Mouse (Mus musculus) urinary bladder, postnatal 36 days (tissue): Measurements from ENCODE around the gene Vwa2.
A peak's percentile ranks its signal among the peaks of the same experiment; 100 is the strongest.

Source experiments
- DNase-seq, 2 experiments: peaks; one replicate each; pipeline ENCODE4 v3.0.0; 2022; ENCODE audit warnings: low spot score in 2 of 2, mixed read lengths in 1 of 2

The Vwa2 gene

DNA sequence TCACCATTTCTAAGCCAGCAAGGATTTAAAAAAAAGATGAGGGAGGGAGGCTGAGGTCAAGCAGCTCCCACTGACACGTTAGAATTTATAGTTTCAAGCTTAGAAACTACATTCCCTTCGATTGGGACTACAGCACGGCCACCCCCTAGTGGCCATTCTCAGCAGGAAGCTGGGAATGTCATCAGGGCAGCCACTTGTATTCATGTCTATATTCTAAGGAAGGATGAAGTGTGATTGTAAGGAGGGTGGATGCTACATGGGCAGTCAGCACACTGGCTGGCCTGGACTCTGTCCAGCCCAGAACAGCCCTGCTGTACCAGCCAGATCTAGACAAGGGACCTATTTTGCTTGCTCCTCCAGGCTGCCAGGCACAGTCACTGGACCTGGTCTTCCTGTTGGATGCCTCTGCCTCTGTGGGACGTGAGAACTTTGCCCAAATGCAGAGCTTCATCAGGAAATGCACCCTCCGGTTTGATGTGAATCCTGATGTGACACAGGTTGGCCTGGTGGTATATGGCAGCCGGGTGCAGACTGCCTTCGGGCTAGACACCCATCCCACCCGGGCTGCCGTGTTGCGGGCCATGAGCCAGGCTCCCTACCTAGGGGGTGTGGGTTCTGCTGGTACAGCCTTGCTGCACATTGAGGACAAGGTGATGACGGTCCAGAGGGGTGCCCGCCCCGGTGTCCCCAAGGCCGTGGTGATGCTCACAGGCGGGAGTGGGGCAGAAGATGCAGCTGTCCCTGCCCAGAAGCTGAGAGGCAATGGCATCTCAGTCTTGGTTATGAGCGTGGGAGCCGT is 34.6 kb downstream of the Vwa2 start:
- no peak for DNase-seq

DNA sequence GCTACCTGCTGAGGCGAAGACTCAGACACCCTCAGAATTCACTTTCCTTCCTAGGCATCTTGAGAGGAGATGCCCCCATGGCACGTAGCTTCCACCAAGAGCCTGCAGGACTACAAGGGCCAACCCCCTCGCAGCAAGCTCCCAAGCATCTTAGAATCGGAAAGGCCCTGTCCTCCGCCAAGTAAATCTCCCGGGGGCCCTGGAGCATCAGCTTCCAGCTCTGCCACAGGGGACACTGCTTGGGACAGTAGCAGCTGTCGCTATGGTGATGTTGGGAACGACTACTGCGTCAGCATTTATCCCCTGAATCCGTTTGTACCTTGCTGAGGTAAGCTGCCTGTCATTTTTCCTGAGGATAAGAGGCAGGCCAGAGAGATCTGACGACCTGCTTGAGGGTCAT is 36.5 kb downstream of the Vwa2 start:
- DNase-seq, result no peak

DNA sequence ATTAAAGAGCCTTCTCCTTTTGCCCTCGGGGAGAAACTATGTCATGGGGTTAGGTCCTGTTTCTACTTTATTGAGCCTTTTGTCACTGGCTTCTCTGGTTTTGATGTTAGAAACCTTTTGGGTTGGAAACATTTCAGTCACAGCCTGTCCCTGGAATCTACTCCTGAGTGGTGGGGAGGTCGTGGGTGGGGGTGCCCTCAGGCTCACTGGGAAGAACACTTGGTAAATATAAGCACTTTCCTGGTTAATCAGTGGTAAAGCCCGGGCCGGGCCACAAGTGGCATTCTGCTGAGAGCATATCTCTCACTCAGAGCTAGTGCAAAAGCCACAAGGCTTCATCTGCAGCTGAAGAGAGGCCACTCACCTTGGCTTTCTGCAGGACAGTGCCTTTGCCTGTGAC is 39.7 kb downstream of the Vwa2 start:
- DNase-seq, result no peak

GRCm38 (mm10) chr19:56914658-56915057 is 40.6 kb downstream of the Vwa2 start:
- no peak for DNase-seq

- DNase-seq, result peak in 1 of 2 experiments; percentile 38
Observed at GRCm38 (mm10) chr19:56915084-56915483, 41.0 kb downstream of the Vwa2 start.

DNA sequence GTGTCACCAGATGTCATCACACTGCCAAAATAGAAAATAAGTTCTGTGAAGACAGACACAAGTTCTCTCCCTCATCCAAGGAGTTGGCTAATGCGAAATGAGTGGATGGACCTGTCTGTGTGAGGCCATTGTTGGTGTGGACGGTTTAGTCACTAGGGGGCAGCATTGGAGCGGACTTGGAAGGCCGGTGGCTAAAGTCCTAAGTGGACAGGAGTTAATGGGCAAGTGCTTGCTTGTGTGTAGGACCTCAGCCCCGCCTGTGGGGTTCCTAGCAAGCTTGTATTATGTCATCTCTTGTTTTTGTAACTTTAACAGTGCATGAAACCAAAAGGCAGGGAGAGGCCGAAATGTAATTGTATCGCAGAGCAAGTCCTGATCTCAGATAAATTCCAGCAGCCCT is 45.6 kb downstream of the Vwa2 start:
- DNase-seq, result peak; percentile 84 to 93

- DNase-seq, result no peak
Observed at GRCm38 (mm10) chr19:56920232-56920631, 46.2 kb downstream of the Vwa2 start.

DNA sequence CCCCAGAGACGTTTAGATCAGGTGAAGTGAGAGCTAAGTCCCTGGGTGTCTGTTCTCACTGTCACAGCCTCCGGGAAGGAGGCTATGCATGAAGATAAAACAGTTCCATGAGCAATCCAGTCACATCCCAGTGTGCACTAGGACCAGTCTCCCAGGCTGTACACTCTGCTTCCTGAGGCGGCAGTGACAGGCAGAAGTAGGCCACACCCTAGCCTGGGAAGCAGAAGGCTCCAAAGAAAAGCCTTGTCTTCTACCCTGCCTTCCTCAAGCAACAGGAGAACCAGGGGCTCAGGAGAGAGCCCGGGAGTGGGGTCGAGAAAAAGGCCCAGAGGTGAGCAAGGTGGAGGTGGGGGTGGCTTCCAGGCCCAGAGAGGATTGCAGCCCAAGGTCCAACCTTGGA is 47.7 kb downstream of the Vwa2 start:
- no peak for DNase-seq

GRCm38 (mm10) chr19:56929392-56929791 is 55.3 kb downstream of the Vwa2 start:
- no peak for DNase-seq

- no peak for DNase-seq
Observed at GRCm38 (mm10) chr19:56930029-56930428, 56.0 kb downstream of the Vwa2 start.

DNA sequence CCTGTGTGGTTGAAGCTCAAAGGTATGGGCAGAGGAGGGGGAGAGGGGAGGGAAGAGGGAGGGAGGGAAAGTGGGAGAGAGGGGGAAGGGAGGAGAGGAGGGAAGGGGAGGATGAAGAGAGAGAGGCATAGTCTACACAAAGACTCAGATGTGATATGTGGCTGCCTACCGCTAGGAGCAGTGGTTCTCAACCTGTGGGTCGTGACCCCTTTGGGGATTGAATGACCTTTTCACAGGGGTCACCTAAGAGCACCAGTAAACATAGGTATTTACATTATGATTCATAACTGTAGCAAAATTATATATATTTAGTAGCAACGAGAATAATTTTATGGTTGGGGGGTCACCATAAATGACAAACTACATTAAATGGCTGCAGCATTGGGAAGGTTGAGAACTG is 59.8 kb downstream of the Vwa2 start:
- no peak for DNase-seq

GRCm38 (mm10) chr19:56935111-56935510 is 61.1 kb downstream of the Vwa2 start:
- DNase-seq, result peak; percentile 29 to 51

DNA sequence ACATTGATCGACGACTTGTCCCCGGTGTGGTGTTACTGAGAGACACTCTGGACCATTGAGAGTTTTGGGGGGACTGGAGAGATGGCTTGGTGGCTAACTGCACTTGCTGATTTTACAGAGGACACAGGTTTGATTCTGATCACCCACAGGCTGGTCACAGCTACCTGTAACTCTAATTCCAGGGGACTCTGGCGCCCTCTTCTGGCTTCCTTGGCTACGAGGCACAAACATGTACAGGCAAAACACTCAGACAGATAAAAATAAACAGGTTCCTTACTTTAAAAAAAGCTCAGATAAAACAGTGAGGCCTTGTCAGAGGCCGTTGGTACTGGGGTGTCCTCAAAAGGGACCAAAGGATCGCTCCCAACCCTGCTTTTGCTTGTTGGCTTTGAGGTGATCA is 61.7 kb downstream of the Vwa2 start:
- no peak for DNase-seq

DNA sequence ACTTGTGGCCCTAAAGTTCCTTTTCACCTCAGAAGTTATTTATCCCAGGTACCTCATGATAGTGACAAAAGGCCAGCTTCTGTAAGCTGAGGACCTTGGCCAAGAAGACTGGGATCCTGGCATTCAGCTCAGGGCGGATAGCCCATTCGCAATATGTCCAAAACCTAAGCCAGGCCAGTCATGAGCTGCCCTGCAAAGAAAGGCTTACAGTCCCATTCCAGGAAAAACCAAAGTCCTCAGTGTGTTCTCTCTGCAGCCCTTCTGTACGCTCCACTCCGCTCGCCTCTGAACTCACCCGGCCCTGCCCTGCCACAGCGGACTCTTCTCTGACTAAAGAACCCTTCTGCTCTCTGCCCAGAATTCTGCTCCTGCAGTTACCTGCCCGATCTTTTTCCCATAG is 62.2 kb downstream of the Vwa2 start:
- no peak for DNase-seq

DNA sequence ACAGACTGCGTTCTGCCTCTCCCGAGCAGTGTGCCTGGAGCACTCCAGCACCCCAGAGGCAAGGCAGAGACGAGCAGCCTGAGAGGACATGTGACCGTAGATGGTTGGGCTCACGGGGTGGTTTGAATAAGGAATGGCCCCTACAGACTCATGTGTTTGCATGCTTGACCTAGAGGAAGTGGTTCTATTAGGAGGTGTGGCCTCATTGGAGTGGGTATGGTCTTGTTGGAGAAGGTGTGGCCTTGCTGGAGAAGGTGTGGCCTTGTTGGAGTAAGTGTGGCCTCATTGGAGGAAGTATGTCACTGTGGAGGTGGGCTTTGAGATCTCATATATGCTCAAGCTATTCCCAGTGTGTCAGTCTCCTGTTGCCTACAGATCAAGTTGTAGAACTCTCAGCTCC is 63.9 kb downstream of the Vwa2 start:
- no peak for DNase-seq

DNA sequence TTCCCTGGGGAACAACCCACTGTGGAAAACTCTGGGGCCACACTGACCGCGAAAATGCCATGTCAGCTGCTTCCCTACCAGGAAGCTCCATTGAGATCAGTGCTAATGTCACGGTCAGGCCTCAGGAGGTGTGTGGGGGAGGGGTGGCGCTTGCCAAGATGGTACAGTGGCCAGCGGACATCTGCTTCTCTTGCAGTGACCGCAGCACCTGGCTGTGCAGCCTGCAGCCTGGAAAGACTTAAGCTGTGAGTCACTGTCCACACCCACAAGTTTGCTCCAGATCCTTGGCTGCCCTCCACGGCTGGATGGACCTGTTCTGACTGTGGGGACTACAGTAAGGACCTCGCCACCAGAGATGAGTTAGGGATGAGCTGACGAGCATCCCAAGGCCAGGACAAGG is 65.8 kb downstream of the Vwa2 start:
- peak; percentile 72 to 77 for DNase-seq

DNA sequence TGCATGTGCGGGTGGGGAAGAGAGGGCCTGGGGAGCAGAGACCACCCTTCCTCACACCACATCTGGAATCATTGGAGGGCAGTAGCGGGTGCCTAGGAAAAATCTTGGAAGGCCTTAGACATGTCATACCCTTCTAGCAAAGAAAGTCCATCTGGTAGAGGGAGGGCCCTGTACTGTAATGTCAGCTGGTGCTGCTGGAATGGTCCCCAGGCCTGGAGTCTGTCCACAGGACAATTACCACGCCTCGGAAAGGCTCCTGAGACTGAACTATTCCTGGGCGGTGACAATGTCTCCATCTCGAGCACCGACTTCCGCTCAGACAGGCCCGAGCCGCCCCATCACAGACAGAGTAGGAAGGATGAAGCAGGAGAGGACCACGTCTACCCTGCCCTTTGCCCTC is 66.5 kb downstream of the Vwa2 start:
- peak in 1 of 2 experiments; percentile 51 for DNase-seq

- DNase-seq, result no peak
Observed at GRCm38 (mm10) chr19:56942216-56942615, 68.2 kb downstream of the Vwa2 start.

GRCm38 (mm10) chr19:56944211-56944610 is 70.2 kb downstream of the Vwa2 start:
- no peak for DNase-seq

GRCm38 (mm10) chr19:56944826-56945225 is 70.8 kb downstream of the Vwa2 start:
- no peak for DNase-seq

DNA sequence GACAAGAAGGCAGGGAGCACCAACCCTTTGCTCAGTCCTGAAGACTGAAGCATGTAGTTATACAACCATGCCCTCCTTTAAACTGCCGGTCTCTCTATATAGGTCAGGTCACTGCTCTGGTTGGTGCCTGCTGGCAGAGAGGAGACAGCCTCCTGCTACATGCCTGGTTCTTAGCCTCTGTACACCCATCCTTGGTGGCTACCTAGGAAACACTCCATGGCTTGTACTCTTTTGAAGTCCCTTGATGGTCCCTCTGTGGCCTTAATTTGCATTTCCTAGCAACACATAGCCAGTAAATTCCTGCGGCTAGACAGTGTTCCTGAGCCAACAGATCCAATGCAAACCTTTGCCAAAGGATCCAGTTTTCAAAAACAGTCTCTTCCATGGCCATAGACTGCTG is 71.6 kb downstream of the Vwa2 start:
- DNase-seq, result no peak

GRCm38 (mm10) chr19:56946277-56946676 is 72.2 kb downstream of the Vwa2 start:
- DNase-seq, result no peak

- no peak for DNase-seq
Observed at GRCm38 (mm10) chr19:56946727-56947126, 72.7 kb downstream of the Vwa2 start.
